Mouse (Mus musculus) MEL (cell line): ENCODE results near the gene Cyp2c23. TPM values are rescaled to one million over a fixed set of nuclear protein-coding genes. Genes with fewer than 3 reads are reported as not detected.

Experiments used
- DNase-seq: peaks from one replicate; pipeline ENCODE4 v3.0.0; 2011; ENCODE audit warnings: low read depth, low spot score
- H3K27ac ChIP-seq: 2 replicates; pipeline ENCODE4 v1.5.1; 2012; ENCODE audit warnings: low read depth, mild to moderate bottlenecking, control low read depth, low read length, moderate library complexity; ENCODE audit not compliant: control insufficient read depth
- H3K27me3 ChIP-seq, 2 experiments: fragments of 150-350 bp in 1 of 2; sonication (generic) in 1 of 2; 2 replicates each; pipeline ENCODE4 v1.6.1; 2012; ENCODE audit warnings: low read length in 2 of 2, mild to moderate bottlenecking in 2 of 2, improper control_type of control experiment in 1 of 2, moderate library complexity in 1 of 2; ENCODE audit not compliant: insufficient read depth in 2 of 2, control insufficient read depth in 1 of 2
- H3K36me3 ChIP-seq, 2 experiments: 2 replicates each; pipeline ENCODE4 v1.6.1; 2012 to 2014; ENCODE audit warnings: low read length in 2 of 2, improper control_type of control experiment in 1 of 2, inconsistent platforms in 1 of 2, mild to moderate bottlenecking in 1 of 2; ENCODE audit not compliant: insufficient read depth in 2 of 2, control insufficient read depth in 1 of 2
- H3K4me1 ChIP-seq, 2 experiments: fragments of 150-350 bp in 1 of 2; sonication (generic) in 1 of 2; 2 replicates each; pipeline ENCODE4 v1.6.1; 2012; ENCODE audit warnings: low read length in 2 of 2, improper control_type of control experiment in 1 of 2, mild to moderate bottlenecking in 1 of 2; ENCODE audit not compliant: insufficient read depth in 2 of 2, control insufficient read depth in 1 of 2
- H3K4me3 ChIP-seq, 2 experiments: fragments of 150-350 bp in 1 of 2; sonication (generic) in 1 of 2; 2 replicates each; pipeline ENCODE4 v1.5.1; 2012; ENCODE audit warnings: low read depth in 2 of 2, low read length in 2 of 2, mild to moderate bottlenecking in 2 of 2, moderate library complexity in 2 of 2, control low read depth in 1 of 2, improper control_type of control experiment in 1 of 2; ENCODE audit not compliant: control insufficient read depth in 1 of 2, insufficient read depth in 1 of 2
- H3K79me2 ChIP-seq: 2 replicates; pipeline ENCODE4 v1.6.1; 2012; ENCODE audit warnings: mild to moderate bottlenecking, low read length, moderate library complexity; ENCODE audit not compliant: control insufficient read depth, poor library complexity, insufficient read depth
- H3K9ac ChIP-seq: 2 replicates; pipeline ENCODE4 v1.6.1; 2012; ENCODE audit warnings: low read depth, mild to moderate bottlenecking, control low read depth, low read length, moderate library complexity; ENCODE audit not compliant: control insufficient read depth, poor library complexity, severe bottlenecking
- H3K9me3 ChIP-seq: fragments of 150-350 bp; sonication (generic); replicated peaks from 2 replicates; pipeline ENCODE4 v1.6.1; 2012; ENCODE audit warnings: mild to moderate bottlenecking, low read length, improper control_type of control experiment, moderate library complexity; ENCODE audit not compliant: insufficient read depth
- CHD1 ChIP-seq: IDR thresholded peaks from 2 replicates; pipeline ENCODE4 v1.6.1; 2012; ENCODE audit warnings: low read depth, mild to moderate bottlenecking, inconsistent platforms, low read length, improper control_type of control experiment
- CTCF ChIP-seq, 3 experiments: IDR thresholded peaks in 2 of 3; conservative IDR thresholded peaks in 1 of 3; 2 replicates each; pipeline ENCODE4 v1.5.1; 2011 to 2012; ENCODE audit warnings: low read length in 3 of 3, low read depth in 2 of 3, mild to moderate bottlenecking in 2 of 3, improper control_type of control experiment in 1 of 3, inconsistent platforms in 1 of 3, mixed read lengths in 1 of 3, moderate library complexity in 1 of 3; ENCODE audit not compliant: control insufficient read depth in 1 of 3, insufficient read depth in 1 of 3, poor library complexity in 1 of 3, severe bottlenecking in 1 of 3
- E2F4 ChIP-seq: IDR thresholded peaks from 2 replicates; pipeline ENCODE4 v1.6.1; 2011; ENCODE audit warnings: low read depth, low read length, improper control_type of control experiment, borderline replicate concordance
- EP300 ChIP-seq, 2 experiments: IDR thresholded peaks; 2 replicates each; pipeline ENCODE4 v1.6.1; 2011; ENCODE audit warnings: improper control_type of control experiment in 2 of 2, low read length in 2 of 2, low read depth in 1 of 2, mild to moderate bottlenecking in 1 of 2
- ETS1 ChIP-seq: IDR thresholded peaks from 2 replicates; pipeline ENCODE4 v1.6.1; 2012; ENCODE audit warnings: low read depth, mild to moderate bottlenecking, inconsistent platforms, low read length, improper control_type of control experiment, moderate library complexity
- GABPA ChIP-seq: IDR thresholded peaks from 2 replicates; pipeline ENCODE4 v1.6.1; 2012; ENCODE audit warnings: low read depth, mild to moderate bottlenecking, inconsistent platforms, low read length, improper control_type of control experiment, moderate library complexity
- GATA1 ChIP-seq: IDR thresholded peaks from 2 replicates; pipeline ENCODE4 v1.6.1; 2011; ENCODE audit warnings: low read depth, low read length, improper control_type of control experiment
- HCFC1 ChIP-seq: IDR thresholded peaks from 2 replicates; pipeline ENCODE4 v1.6.1; 2012; ENCODE audit warnings: low read depth, mild to moderate bottlenecking, inconsistent platforms, low read length, improper control_type of control experiment, moderate library complexity
- JUND ChIP-seq: IDR thresholded peaks from 2 replicates; pipeline ENCODE4 v1.6.1; 2011; ENCODE audit warnings: low read depth, mild to moderate bottlenecking, improper control_type of control experiment, low read length
- MAFK ChIP-seq: IDR thresholded peaks from 2 replicates; pipeline ENCODE4 v1.6.1; 2011; ENCODE audit warnings: low read depth, mild to moderate bottlenecking, low read length, improper control_type of control experiment, borderline replicate concordance
- MAX ChIP-seq: IDR thresholded peaks from 2 replicates; pipeline ENCODE4 v1.6.1; 2011; ENCODE audit warnings: low read length, improper control_type of control experiment
- MAZ ChIP-seq: IDR thresholded peaks from 2 replicates; pipeline ENCODE4 v1.6.1; 2012; ENCODE audit warnings: low read depth, mild to moderate bottlenecking, inconsistent platforms, low read length, improper control_type of control experiment
- MXI1 ChIP-seq: IDR thresholded peaks from 2 replicates; pipeline ENCODE4 v1.6.1; 2011; ENCODE audit warnings: mild to moderate bottlenecking, low read depth, low read length, improper control_type of control experiment
- POLR2AphosphoS2 ChIP-seq: IDR thresholded peaks from 2 replicates; pipeline ENCODE4 v1.6.1; 2011; ENCODE audit warnings: low read length, improper control_type of control experiment
- RAD21 ChIP-seq: IDR thresholded peaks from 2 replicates; pipeline ENCODE4 v1.6.1; 2011; ENCODE audit warnings: mild to moderate bottlenecking, low read depth, low read length, improper control_type of control experiment
- RCOR1 ChIP-seq: IDR thresholded peaks from 2 replicates; pipeline ENCODE4 v1.6.1; 2012; ENCODE audit warnings: low read depth, mild to moderate bottlenecking, inconsistent platforms, low read length, improper control_type of control experiment
- SMC3 ChIP-seq: IDR thresholded peaks from 2 replicates; pipeline ENCODE4 v1.6.1; 2011; ENCODE audit warnings: low read depth, low read length, improper control_type of control experiment
- TAL1 ChIP-seq: IDR thresholded peaks from 2 replicates; pipeline ENCODE4 v1.6.1; 2012; ENCODE audit warnings: mild to moderate bottlenecking, inconsistent platforms, low read length, moderate library complexity, mixed read lengths
- TBP ChIP-seq: IDR thresholded peaks from 2 replicates; pipeline ENCODE4 v1.8.0; 2011; ENCODE audit warnings: low read depth, low read length, improper control_type of control experiment
- TCF12 ChIP-seq: IDR thresholded peaks from 2 replicates; pipeline ENCODE4 v1.6.1; 2014; ENCODE audit warnings: low read depth, mild to moderate bottlenecking, inconsistent platforms, low read length, improper control_type of control experiment, moderate library complexity
- UBTF ChIP-seq: IDR thresholded peaks from 2 replicates; pipeline ENCODE4 v1.6.1; 2012; ENCODE audit warnings: low read depth, mild to moderate bottlenecking, inconsistent platforms, low read length, improper control_type of control experiment, moderate library complexity, borderline replicate concordance; ENCODE audit not compliant: insufficient read depth
- USF1 ChIP-seq: IDR thresholded peaks from 2 replicates; pipeline ENCODE4 v1.6.1; 2014; ENCODE audit warnings: low read depth, mild to moderate bottlenecking, inconsistent platforms, low read length, improper control_type of control experiment, moderate library complexity
- ZC3H11A ChIP-seq: IDR thresholded peaks from 2 replicates; pipeline ENCODE4 v1.6.1; 2012; ENCODE audit warnings: low read depth, mild to moderate bottlenecking, inconsistent platforms, low read length, improper control_type of control experiment
- ZKSCAN1 ChIP-seq: IDR thresholded peaks from 2 replicates; pipeline ENCODE4 v1.6.1; 2012; ENCODE audit warnings: low read depth, mild to moderate bottlenecking, inconsistent platforms, low read length, improper control_type of control experiment, moderate library complexity
- ZNF384 ChIP-seq: IDR thresholded peaks from 2 replicates; pipeline ENCODE4 v1.6.1; 2012; ENCODE audit warnings: low read depth, mild to moderate bottlenecking, inconsistent platforms, low read length, improper control_type of control experiment
- polyA plus RNA-seq, 2 experiments: library from polyadenylated mRNA; stranded (reverse) in 1 of 2; unstranded in 1 of 2; fragments of >175 nt in 1 of 2; fragments of >200 nt in 1 of 2; gene quantifications; 2 replicates each; pipeline versions ENCODE4 v1.2.1 to v1.2.4; 2012; ENCODE audit warnings: low replicate concordance in 2 of 2, low read depth in 1 of 2; ENCODE audit not compliant: insufficient read length in 2 of 2, insufficient read depth in 1 of 2, missing spikeins in 1 of 2
- total RNA-seq: library from RNA; depleted of rRNA; stranded (reverse); fragments of 300-350 nt; gene quantifications from 2 replicates; pipeline ENCODE4 v1.2.3, GENCODE M21; 2012

Cyp2c23 gene
- total and polyA plus RNA-seq, 3 experiments = not detected

GRCm38 (mm10) chr19:44007186-44007585 is 21.8 kb downstream of the Cyp2c23 start:
- Histone ChIP-seq H3K27ac (no peak overlapping the region), H3K79me2 (no peaks in the 10 kb centered on the region), H3K4me1 (no peaks in the 10 kb centered on the region), H3K4me3 (no peak overlapping the region), H3K9me3 (no peaks in the 10 kb centered on the region), H3K36me3 (no peaks in the 10 kb centered on the region), H3K9ac (no peak overlapping the region), H3K27me3 (peaks cover 3 to 6% of the 10 kb centered on the region in 2 experiments)
- DNase-seq = no peak
- TF ChIP-seq USF1 = no peak
- TF ChIP-seq E2F4 = no peak
- no peak for TF ChIP-seq ZKSCAN1
- TF ChIP-seq CHD1 = no peak
- TF ChIP-seq TBP = no peak
- no peak for TF ChIP-seq ETS1
- TF ChIP-seq GABPA = no peak
- TF ChIP-seq RAD21 = no peak
- TF ChIP-seq ZC3H11A = no peak
- no peak for TF ChIP-seq MAFK
- TF ChIP-seq MXI1 = no peak
- no peak for TF ChIP-seq HCFC1
- no peak for TF ChIP-seq SMC3
- no peak for TF ChIP-seq MAX
- no peak for TF ChIP-seq TCF12
- TF ChIP-seq EP300 (IDR thresholded peaks at IDR 0.05; ENCODE audit: low read depth in 1 of 2, low read length in 2 of 2) = no peak
- TF ChIP-seq JUND = no peak
- no peak for TF ChIP-seq RCOR1
- TF ChIP-seq ZNF384 = no peak
- TF ChIP-seq, all 39 proteins: peak for 0

GRCm38 (mm10) chr19:44005025-44005424 is 24.0 kb downstream of the Cyp2c23 start:
- DNase-seq = no peak
- Histone ChIP-seq H3K79me2 (no peaks in the 10 kb centered on the region), H3K9ac (no peak overlapping the region)

More at GRCm38 (mm10) chr19:44005025-44005424, 24.0 kb downstream of the Cyp2c23 start:
- Histone ChIP-seq H3K27me3 (peaks cover 13 to 16% of the 10 kb centered on the region in 2 experiments), H3K4me1 (no peaks in the 10 kb centered on the region), H3K4me3 (no peak overlapping the region), H3K27ac (no peak overlapping the region), H3K36me3 (no peaks in the 10 kb centered on the region), H3K9me3 (no peaks in the 10 kb centered on the region)
- TF ChIP-seq POLR2AphosphoS2 = no peak
- no peak for TF ChIP-seq CTCF (IDR thresholded peaks at IDR 0.05 in 2 of 3, conservative IDR thresholded peaks at IDR 0.05 in 1 of 3; ENCODE audit: control insufficient read depth in 1 of 3, insufficient read depth in 1 of 3, low read depth in 2 of 3, low read length in 3 of 3, poor library complexity in 1 of 3, severe bottlenecking in 1 of 3)
- TF ChIP-seq MAZ = no peak
- no peak for TF ChIP-seq GATA1
- TF ChIP-seq UBTF = no peak
- no peak for TF ChIP-seq SMC3
- TF ChIP-seq ZKSCAN1 = no peak
- TF ChIP-seq E2F4 = no peak
- TF ChIP-seq JUND = no peak
- no peak for TF ChIP-seq TAL1
- TF ChIP-seq MAX = no peak
- TF ChIP-seq USF1 = no peak
